Mouse (Mus musculus): ENCODE measurements at regions not wholly inside any gene's neighbourhood (a gene's known extent, or its start where the extent isn't known, plus 50 kb on each side); places are given as distances from the start of the nearest gene placed in this dataset.

- no peak for DNase-seq (ENCODE audit: extremely low read depth, low read depth, low spot score)
Measured at GRCm38 (mm10) chr2:61361394-61361793, 217.0 kb upstream of the Tank start.

- DNase-seq (ENCODE audit: extremely low read depth, low read depth, low spot score): no peak
Measured at GRCm38 (mm10) chr2:61354104-61354503, 224.3 kb upstream of the Tank start.

GRCm38 (mm10) chr2:61347451-61347850, 230.9 kb upstream of the Tank start:
- no peak for DNase-seq (ENCODE audit: extremely low read depth, low read depth, low spot score)

GRCm38 (mm10) chr2:61346012-61346760, 232.2 kb upstream of the Tank start:
- no peak for DNase-seq (ENCODE audit: extremely low read depth, low read depth, low spot score)

GRCm38 (mm10) chr2:61345311-61345710, 233.1 kb upstream of the Tank start:
- DNase-seq (ENCODE audit: extremely low read depth, low read depth, low spot score): no peak

- no peak for DNase-seq (ENCODE audit: extremely low read depth, low read depth, low spot score)
Measured at GRCm38 (mm10) chr2:61344556-61345131, 233.7 kb upstream of the Tank start.

- DNase-seq (ENCODE audit: extremely low read depth, low read depth, low spot score): no peak
Measured at GRCm38 (mm10) chr2:61341254-61341653, 237.1 kb upstream of the Tank start.

GRCm38 (mm10) chr2:61319226-61319625, 259.2 kb upstream of the Tank start:
- DNase-seq (ENCODE audit: extremely low read depth, low read depth, low spot score): no peak

- DNase-seq (ENCODE audit: extremely low read depth, low read depth, low spot score): no peak
Measured at GRCm38 (mm10) chr2:61310405-61310804, 268.0 kb upstream of the Tank start.

- DNase-seq (ENCODE audit: extremely low read depth, low read depth, low spot score): no peak
Measured at GRCm38 (mm10) chr2:61309219-61309618, 269.2 kb upstream of the Tank start.

- DNase-seq (ENCODE audit: extremely low read depth, low read depth, low spot score): peak; percentile 43
Measured at GRCm38 (mm10) chr2:61297135-61297534, 281.2 kb upstream of the Tank start.

GRCm38 (mm10) chr2:61296606-61297005, 281.8 kb upstream of the Tank start:
- DNase-seq (ENCODE audit: extremely low read depth, low read depth, low spot score): no peak

- DNase-seq (ENCODE audit: extremely low read depth, low read depth, low spot score): no peak
Measured at GRCm38 (mm10) chr2:61295261-61295964, 283.0 kb upstream of the Tank start.

GRCm38 (mm10) chr2:61288246-61288645, 290.1 kb upstream of the Tank start:
- no peak for DNase-seq (ENCODE audit: extremely low read depth, low read depth, low spot score)

GRCm38 (mm10) chr2:61284706-61285105, 293.7 kb upstream of the Tank start:
- DNase-seq (ENCODE audit: extremely low read depth, low read depth, low spot score): no peak

GRCm38 (mm10) chr2:61283829-61284601, 294.4 kb upstream of the Tank start:
- no peak for DNase-seq (ENCODE audit: extremely low read depth, low read depth, low spot score)

GRCm38 (mm10) chr2:61272721-61273120, 305.7 kb upstream of the Tank start:
- no peak for DNase-seq (ENCODE audit: extremely low read depth, low read depth, low spot score)

- no peak for DNase-seq (ENCODE audit: extremely low read depth, low read depth, low spot score)
Measured at GRCm38 (mm10) chr2:61267706-61268105, 304.7 kb upstream of the Rbms1 start.

- DNase-seq (ENCODE audit: extremely low read depth, low read depth, low spot score): no peak
Measured at GRCm38 (mm10) chr2:61250068-61250800, 287.2 kb upstream of the Rbms1 start.

- DNase-seq (ENCODE audit: extremely low read depth, low read depth, low spot score): no peak
Measured at GRCm38 (mm10) chr2:61247956-61248355, 285.0 kb upstream of the Rbms1 start.

GRCm38 (mm10) chr2:61247336-61247735, 284.3 kb upstream of the Rbms1 start:
- no peak for DNase-seq (ENCODE audit: extremely low read depth, low read depth, low spot score)
